Mouse (Mus musculus) heart, postnatal 25 days (tissue): Measurements from ENCODE around the gene B4galt5. TPM values are rescaled to one million over a fixed set of nuclear protein-coding genes. Genes with fewer than 3 reads are reported as not detected.
"Not testable (repeated sequence)": the region's sequence is repeated elsewhere in the genome, so short reads cannot be mapped to it uniquely, and the experiment has no call there.

Experiments
- DNase-seq: peaks from one replicate; pipeline ENCODE4 v3.0.0; 2022; ENCODE audit warnings: low spot score
- intact Hi-C: fragments of 180-260 bp; cut with DNase I; formaldehyde crosslinking; loops from one replicate; pipeline ENCODE4 v1.15.1; 2025
- total RNA-seq, 2 experiments: library from RNA; stranded (reverse); gene quantifications; 2 replicates each; pipeline ENCODE4 v1.2.3; 2021

Gene B4galt5
- 10 to 100 TPM; 12.7 to 14.6 TPM for total RNA-seq

DNA sequence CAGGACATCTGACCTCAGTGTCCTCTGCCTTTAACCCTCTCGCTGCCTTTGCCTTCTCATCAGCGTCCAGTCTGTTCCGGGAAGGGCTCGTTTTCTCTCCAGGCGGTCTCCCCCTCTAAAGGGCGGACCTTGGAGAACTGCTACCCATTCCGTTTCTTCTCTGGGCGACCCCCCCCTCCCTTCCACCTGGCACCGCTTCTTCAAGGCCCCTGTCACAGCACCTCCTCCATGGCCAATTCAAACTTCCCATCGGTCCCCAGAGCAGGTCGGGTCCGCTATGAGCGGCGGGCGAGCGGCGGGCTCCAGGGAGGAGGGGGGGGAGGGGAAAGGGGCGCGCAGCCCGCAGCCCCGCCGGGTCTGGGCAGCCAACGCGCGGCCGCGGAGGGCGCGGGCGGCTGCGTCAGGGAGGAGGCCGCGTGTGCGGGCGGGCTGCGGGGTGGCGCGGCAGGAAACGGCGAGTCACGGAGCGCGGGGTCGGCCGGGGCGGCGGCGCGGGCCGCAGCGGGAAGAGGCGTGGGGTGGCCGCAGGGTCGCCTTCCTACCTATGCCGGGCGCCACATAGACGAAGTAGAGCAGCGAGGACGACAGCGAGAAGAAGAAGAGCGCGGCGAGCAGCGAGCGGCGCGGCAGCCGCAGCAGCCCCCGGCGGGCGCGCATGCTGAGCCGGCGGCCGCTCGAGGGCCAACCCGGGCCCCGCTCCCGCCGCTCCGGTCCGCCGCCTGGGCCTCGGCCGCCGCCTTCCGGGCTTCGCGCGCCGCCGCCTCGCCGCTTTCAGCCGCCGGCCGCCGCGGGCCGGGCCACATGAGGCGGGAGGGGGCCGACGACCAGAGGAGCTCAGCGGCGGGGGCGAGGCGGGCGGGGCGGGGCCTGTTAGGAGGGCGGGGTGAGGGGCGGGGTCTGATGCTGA, at the start of gene B4galt5:
Gene B4galt5 (minus strand): TSS at position 808 of the 907 bp plus-strand sequence.
- no peak for DNase-seq
- intact Hi-C loops = loop anchor here (5.0 kb wide), 1 partner anchor 69 kb away; no protein-coding TSS in a partner anchor

- intact Hi-C loops, DNase-seq: not testable (repeated sequence)
Measured at GRCm38 (mm10) chr2:167396420-167396819, 47.4 kb upstream of the B4galt5 start.

DNA sequence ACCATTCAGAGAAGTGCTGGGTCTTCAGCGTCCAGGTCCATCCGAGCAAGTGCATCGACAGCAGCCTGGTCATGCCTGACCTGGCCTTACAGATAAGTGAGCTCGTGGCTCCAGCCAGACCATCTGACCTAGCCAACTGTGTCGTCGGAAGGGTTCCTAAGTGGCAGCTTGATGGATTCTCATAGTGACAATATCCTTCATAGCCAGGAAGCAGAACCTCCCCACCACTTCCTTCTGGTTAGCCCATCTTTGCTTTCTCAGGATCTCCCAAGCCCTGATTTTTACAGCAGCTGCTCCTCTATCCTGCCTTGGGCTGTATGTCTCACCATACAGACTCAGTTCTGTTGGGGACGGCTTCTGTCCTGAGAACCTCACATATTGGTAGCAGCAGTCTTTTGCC, 45.4 kb upstream of the B4galt5 start:
- intact Hi-C loops = no loop called here
- DNase-seq = no peak

DNA sequence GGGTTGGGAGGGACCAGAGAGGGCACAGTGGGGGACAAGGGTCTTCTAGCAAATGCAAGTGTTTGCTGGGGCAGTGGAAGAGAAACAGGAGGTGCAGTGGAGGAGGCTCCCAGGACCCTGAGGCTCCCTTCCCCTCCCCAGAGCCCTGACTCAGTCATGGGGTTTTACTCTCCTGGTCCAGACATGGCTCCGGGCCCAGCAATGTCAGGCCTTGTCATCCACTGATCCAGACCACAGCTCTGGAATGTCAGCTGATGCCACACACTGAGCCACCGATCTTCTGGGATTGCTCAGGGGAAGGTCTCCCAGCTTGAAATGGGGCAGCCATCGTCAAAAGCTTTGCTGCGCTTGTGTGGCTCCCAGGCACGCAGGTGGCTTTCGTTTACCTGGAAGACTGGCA, 38.0 kb upstream of the B4galt5 start:
- no peak for DNase-seq
- intact Hi-C loops = no loop called here

DNA sequence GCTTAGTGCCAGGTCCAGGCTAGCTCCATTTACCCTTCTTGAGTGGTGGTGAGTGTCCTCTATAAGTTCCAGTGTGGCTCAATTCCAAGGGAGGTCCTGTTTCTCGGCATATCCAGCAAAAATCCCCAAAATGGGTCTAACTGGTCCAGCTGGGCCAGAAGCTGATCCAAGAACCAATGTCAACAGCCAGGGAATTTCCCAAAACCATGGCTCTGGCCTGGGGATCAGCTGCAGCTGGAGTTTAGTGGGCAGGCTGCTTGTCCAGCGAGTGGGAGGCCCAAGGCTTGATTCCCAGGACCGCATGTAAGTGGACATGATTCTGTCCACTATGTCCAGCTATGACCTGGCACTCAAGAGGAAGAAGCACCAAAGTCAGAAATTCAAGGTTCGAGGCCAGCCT, 37.5 kb upstream of the B4galt5 start:
- DNase-seq = peak; percentile 53
- intact Hi-C loops = no loop called here

DNA sequence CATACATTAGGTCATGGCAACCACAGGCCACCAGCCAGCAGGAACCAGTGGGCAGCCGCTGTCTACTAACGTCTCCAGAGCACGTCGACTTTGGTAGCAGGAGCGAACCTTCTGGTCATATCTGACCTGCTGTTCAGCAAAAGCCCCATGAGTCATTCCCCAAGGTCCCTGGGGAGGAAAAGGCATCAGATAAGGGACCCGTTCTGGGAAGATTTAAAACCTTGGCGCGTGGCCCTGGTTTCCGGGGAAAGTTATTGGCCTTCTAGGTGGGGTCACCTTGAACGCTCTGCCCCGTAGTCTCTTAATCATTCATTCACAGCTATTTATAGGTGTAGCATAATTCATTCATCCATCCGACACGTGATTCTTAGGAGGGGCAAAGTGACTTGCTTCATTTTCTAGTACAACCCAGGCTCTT, 34.7 kb upstream of the B4galt5 start:
- peak; percentile 60 for DNase-seq
- intact Hi-C loops = no loop called here

- DNase-seq = no peak
- intact Hi-C loops = no loop called here
Measured at GRCm38 (mm10) chr2:167382389-167382788, 33.4 kb upstream of the B4galt5 start.

DNA sequence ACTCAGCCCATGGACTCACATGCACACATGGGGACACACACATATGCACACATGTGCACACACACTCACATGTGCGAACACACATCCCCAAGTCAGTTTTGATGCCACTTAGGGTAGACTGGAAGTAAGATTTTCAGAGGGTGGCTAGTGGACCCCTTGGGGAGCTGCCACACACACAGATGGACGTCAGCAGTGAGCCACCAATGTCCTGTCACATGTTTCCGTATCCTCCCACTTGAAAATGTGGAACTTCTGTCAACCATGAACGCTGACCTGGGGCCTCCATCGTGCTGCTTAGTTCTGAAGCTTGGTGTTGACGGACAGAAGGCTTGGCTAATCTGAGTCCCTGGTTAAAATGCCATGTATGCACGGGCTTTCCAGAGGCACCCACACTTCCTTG, 32.6 kb upstream of the B4galt5 start:
- intact Hi-C loops = no loop called here
- no peak for DNase-seq

- intact Hi-C loops = no loop called here
- DNase-seq = no peak
Measured at GRCm38 (mm10) chr2:167380615-167381285, 31.8 kb upstream of the B4galt5 start.

- intact Hi-C loops = no loop called here
- DNase-seq = no peak
Measured at GRCm38 (mm10) chr2:167378972-167379371, 30.0 kb upstream of the B4galt5 start.

DNA sequence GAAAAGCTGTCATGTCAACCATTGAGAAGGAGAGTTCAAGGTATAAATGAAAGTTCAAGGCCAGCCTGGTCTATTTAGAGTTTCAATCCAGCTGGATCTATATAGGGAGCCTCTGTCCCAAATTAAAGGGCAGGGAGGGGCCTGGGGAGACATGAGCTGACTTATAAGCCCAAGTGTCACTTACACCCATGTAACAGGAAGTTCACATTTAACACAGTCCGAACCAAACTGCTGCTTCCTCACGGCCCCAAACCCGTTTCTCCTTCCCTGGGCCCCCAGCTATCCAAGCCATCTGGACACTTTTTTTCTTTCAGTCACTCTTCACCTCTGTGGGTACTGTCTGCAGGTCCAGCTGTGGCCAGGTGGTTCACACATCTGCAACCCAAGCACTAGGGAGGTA, 28.7 kb upstream of the B4galt5 start:
- intact Hi-C loops = no loop called here
- DNase-seq = no peak

DNA sequence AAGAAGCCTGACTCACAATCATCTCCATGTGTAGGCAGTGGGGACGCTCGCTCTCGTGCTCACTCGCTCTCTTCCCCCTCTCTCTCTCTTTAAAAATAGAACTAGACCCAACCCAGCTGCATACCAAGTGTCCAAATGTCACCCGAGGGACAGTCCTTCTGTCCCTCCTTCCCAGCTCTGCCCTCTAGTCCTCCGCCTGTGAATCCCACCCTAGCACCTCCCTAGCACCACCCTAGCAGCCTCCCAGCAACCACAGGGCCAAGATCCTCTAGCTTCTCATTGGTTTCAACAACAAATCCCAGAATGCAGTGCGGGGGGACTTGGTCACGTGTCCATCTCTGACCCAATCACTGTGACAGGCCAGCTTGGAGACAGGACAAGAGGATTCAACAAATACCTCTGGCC, 27.2 kb upstream of the B4galt5 start:
- peak; percentile 45 for DNase-seq
- intact Hi-C loops = no loop called here

GRCm38 (mm10) chr2:167375688-167376087, 26.7 kb upstream of the B4galt5 start:
- intact Hi-C loops = no loop called here
- no peak for DNase-seq

DNA sequence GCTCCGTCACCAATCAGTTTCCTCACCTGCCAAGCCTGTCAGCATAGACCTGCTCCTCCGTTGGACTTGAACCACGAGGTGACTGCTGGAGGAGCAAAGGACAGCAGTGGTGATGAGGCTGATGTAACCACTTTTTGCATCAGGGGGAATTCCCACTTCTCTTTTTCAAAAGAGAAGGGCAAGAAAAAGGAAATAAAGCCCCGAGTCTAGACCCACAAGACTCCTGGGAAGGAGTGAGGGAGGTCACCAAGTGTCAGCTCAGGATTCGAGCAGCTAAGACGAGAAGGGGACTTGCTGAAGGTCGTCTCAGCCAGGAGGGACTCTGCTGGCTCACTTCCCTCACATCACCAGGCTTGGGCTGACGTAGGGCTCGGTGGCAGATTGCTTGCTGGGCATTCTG, 26.2 kb upstream of the B4galt5 start:
- DNase-seq = no peak
- intact Hi-C loops = no loop called here

DNA sequence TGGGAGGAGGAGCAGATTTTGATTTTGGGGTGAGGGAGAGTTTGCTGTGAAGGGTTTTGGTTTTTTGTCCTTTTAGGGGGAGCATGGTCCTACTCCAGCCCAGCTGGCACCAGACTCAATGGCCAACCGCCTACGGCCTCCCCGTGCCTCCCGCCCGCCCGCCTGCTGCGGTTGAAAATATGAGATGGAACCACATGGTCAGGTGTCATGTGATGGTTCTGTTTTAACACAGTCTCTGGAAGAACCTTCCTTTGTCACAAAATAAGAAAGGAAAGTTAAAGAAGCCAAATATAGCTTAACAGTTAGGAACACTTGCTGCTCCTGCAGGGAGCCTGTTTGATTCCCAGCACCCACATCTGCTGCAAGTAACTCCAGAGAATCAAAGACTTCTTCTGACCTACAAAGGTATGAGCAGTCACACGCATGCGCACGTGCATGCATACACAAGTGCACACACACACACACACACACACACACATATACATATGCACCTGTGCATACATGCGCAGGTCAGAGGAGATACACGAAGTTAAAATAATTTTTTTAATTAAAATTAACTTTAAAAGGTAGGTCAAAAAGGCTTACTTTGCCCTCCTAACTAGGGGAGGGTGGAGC, 25.3 kb upstream of the B4galt5 start:
- intact Hi-C loops = no loop called here
- no peak for DNase-seq

DNA sequence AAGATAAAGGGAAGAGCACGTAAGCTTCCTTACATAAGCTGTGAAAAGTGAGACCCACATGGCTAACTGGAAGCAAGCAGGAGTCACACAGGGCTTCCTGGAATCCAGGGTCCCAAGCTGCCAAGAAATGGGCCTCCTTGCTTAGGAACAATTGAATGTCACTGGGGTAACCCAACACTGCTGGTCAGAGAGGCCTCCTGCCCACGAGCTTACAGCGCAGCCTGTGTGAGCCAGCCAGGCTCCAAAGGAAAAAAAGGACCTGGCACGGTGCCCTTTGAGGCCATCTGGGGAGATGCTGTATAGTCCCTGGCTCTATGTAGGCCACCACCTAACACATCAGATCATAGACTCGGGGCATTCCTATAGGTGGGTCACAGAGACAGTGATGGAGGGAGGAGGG, 24.3 kb upstream of the B4galt5 start:
- DNase-seq = peak; percentile 39
- intact Hi-C loops = no loop called here

- no peak for DNase-seq
- intact Hi-C loops = no loop called here
Measured at GRCm38 (mm10) chr2:167371506-167371905, 22.5 kb upstream of the B4galt5 start.

- DNase-seq = no peak
- intact Hi-C loops = no loop called here
Measured at GRCm38 (mm10) chr2:167368328-167368727, 19.3 kb upstream of the B4galt5 start.

DNA sequence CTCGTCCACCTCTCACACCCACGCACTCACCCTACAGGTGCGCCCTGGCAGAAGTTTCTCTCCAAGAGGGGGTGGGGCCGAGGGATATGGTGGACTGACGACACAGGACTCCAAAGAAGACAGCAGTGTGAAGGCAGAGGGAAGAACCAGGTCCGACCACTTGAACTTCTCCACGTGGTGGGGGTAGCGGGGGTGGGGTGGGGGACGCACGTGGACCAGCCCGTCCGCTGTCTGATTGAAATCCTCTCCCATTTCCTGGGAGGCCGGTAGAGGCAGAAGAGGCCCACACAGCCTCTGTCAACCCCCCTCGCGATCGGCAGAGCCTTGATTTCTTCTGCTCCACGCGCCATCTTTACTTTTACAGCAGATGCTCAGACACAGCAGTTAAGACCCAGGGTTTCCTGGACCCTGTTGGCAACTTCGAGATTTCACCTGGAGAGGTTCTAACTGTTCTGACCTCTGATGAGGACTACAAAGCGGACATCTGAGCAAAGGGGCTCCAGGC, 18.8 kb upstream of the B4galt5 start:
- intact Hi-C loops = no loop called here

GRCm38 (mm10) chr2:167367325-167367724, 18.3 kb upstream of the B4galt5 start:
- intact Hi-C loops = no loop called here

More for the DNA sequence above, 18.8 kb upstream of the B4galt5 start:
- DNase-seq = no peak

GRCm38 (mm10) chr2:167365063-167365462, 16.1 kb upstream of the B4galt5 start:
- no peak for DNase-seq
- intact Hi-C loops = no loop called here

More at GRCm38 (mm10) chr2:167367325-167367724, 18.3 kb upstream of the B4galt5 start:
- DNase-seq = no peak
